Comparison of ENCODE assay signal across 9 mouse cellular contexts in the genomic region with DNA sequence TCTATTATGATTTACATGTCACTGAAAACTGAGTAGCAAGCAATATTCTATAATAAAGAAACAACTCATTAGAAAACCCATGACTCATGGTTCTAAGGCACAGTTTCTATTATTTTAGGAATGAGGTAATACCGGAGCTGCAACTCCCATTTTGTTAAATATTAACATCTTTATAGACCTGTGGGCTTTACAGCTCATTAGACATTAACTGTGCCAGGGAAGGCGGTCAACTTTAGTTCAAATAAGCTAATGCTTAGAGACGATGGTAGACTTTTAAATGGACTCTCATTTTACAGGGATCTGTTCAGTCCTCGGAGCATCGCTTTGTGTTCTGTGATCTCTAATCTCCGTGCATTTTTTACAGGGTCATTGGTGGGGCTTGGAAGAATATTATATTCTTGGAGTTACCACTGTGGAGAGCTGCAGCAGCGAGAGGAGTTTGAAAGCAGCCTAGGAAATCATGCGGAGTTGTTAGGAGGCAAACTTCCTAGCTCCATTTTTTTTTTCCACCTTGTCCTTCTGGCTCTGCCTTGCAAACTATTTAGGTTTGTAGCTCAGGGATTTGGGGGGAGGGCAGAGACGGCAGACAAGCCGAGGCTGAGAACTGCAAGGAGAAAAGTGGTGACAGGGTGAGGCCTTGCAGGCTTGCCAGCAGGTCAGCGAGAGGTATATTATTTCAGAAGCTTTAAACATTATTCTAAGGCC.
DNase-seq lines count a peak whose midpoint lies in the region; ATAC-seq and TF ChIP-seq lines count a peak whose summit lies in the region.
"Had no signal": no experiment of that assay in that cellular context is flagged by ENCODE, and none has a peak within 500 bp of the region (broad histone marks: within the 10 kb centered on the region; RNA-seq: fewer than 3 reads in every experiment).

No protein-coding gene starts in this region.

- WGBS in liver, adult 2 months: 23% methylated on average over 11 of the region's 11 CpGs
- WGBS in forebrain, embryonic 14.5 days: 17% methylated on average over 11 of the region's 11 CpGs
- 53% methylated on average over 11 of the region's 11 CpGs for WGBS in liver, postnatal 0 days (ENCODE audit: insufficient replicate concordance)

- H3K36me3 ChIP-seq in liver, adult 2 months (ENCODE audit: control insufficient read depth, insufficient read depth, low read length): no peaks in the 10 kb centered on the region
- no peaks in the 10 kb centered on the region for H3K36me3 ChIP-seq in forebrain, embryonic 14.5 days (ENCODE audit: control insufficient read depth, insufficient read depth, low read length)
- H3K36me3 ChIP-seq in liver, postnatal 0 days (replicated peaks; ENCODE audit: insufficient read depth, low read length): no peaks in the 10 kb centered on the region
- H3K36me3 ChIP-seq: hindbrain, embryonic 15.5 days had no signal

- H3K79me2 ChIP-seq in liver, adult 2 months (ENCODE audit: control insufficient read depth, insufficient read depth, low read length): no peaks in the 10 kb centered on the region

- ATAC-seq in forebrain, embryonic 14.5 days: peak; percentile 20; the same call in 1 of the 2 replicates
- peak; percentile 87 for ATAC-seq in liver, postnatal 0 days
- no peak for ATAC-seq in megakaryocyte, adult 5-6 weeks (ENCODE audit: poor library complexity, severe bottlenecking)

- no peak overlapping the region for H3K27ac ChIP-seq in liver, adult 2 months (replicated peaks; ENCODE audit: insufficient read depth, low read depth, low read length)
- H3K27ac ChIP-seq in forebrain, embryonic 14.5 days (ENCODE audit: low read depth, low read length): no peak overlapping the region
- peak overlapping the region; percentile 34; the same call in 1 of the 2 replicates for H3K27ac ChIP-seq in liver, postnatal 0 days (ENCODE audit: low read depth)

- no peak for TF ChIP-seq POLR2A in liver, adult 2 months (IDR thresholded peaks at IDR 0.05; ENCODE audit: extremely low read depth, insufficient read depth, low read length)

- H3K9ac ChIP-seq in liver, adult 2 months (ENCODE audit: low read depth, low read length): no peak overlapping the region
- no peak overlapping the region for H3K9ac ChIP-seq in forebrain, embryonic 14.5 days (ENCODE audit: low read length)
- no peak overlapping the region for H3K9ac ChIP-seq in liver, postnatal 0 days (replicated peaks)
- H3K9ac ChIP-seq: hindbrain, embryonic 15.5 days had no signal

- no peak overlapping the region for H3K4me3 ChIP-seq in liver, adult 2 months (ENCODE audit: insufficient read depth, low read depth, low read length)
- H3K4me3 ChIP-seq in forebrain, embryonic 14.5 days (ENCODE audit: low read depth, low read length): no peak overlapping the region
- H3K4me3 ChIP-seq in liver, postnatal 0 days (ENCODE audit: low read depth, low read length): no peak overlapping the region
- H3K4me3 ChIP-seq: hindbrain, embryonic 15.5 days had no signal

- TF ChIP-seq CTCF in liver, adult 2 months (IDR thresholded peaks at IDR 0.05; ENCODE audit: low read depth, low read length): no peak
- no peak for TF ChIP-seq CTCF in liver, postnatal 0 days (IDR thresholded peaks at IDR 0.05; ENCODE audit: low read depth)

- H3K4me1 ChIP-seq in liver, adult 2 months (ENCODE audit: control insufficient read depth, insufficient read depth, low read length): no peaks in the 10 kb centered on the region; the same call in 1 of the 2 replicates
- peaks cover 14% of the 10 kb centered on the region for H3K4me1 ChIP-seq in forebrain, embryonic 14.5 days (ENCODE audit: control insufficient read depth, insufficient read depth, low read length)
- H3K4me1 ChIP-seq in liver, postnatal 0 days (ENCODE audit: insufficient read depth): no peaks in the 10 kb centered on the region

- H3K4me2 ChIP-seq in forebrain, embryonic 14.5 days (ENCODE audit: low read length): peak overlapping the region; percentile 36; the same call in 1 of the 2 replicates
- peak overlapping the region; percentile 38 for H3K4me2 ChIP-seq in liver, postnatal 0 days (ENCODE audit: low read depth, low read length)

- H3K27me3 ChIP-seq in liver, adult 2 months (ENCODE audit: control insufficient read depth, insufficient read depth, low read length): no peaks in the 10 kb centered on the region
- no peaks in the 10 kb centered on the region for H3K27me3 ChIP-seq in forebrain, embryonic 14.5 days (replicated peaks; ENCODE audit: control insufficient read depth, insufficient read depth, low read length)
- no peaks in the 10 kb centered on the region for H3K27me3 ChIP-seq in liver, postnatal 0 days (ENCODE audit: insufficient read depth, low read length)
- H3K27me3 ChIP-seq: hindbrain, embryonic 15.5 days had no signal

- TF ChIP-seq EP300 in liver, postnatal 0 days (IDR thresholded peaks at IDR 0.05; ENCODE audit: low read depth): no peak

- no peaks in the 10 kb centered on the region for H3K9me3 ChIP-seq in forebrain, embryonic 14.5 days (replicated peaks; ENCODE audit: control insufficient read depth, low read length)
- no peaks in the 10 kb centered on the region for H3K9me3 ChIP-seq in liver, postnatal 0 days (ENCODE audit: low read length)
- H3K9me3 ChIP-seq: hindbrain, embryonic 15.5 days had no signal

- peak; percentile 83 for DNase-seq in liver, adult 2 months (ENCODE audit: extremely low read depth, low read depth, low spot score)
- DNase-seq in liver: no peak
- peak; percentile 20 for DNase-seq in forebrain, embryonic 14.5 days (ENCODE audit: low spot score)
- DNase-seq in kidney, adult 11 months: peak; percentile 64
- no peak for DNase-seq in liver, postnatal 0 days
- DNase-seq in telencephalon, adult 2 months (ENCODE audit: low read depth, low spot score): peak; percentile 19
- no peak for DNase-seq in natural killer cell, adult 2 months (ENCODE audit: low spot score in 2 of 2)

Comparison
In these comparisons a context has a peak if more than half of its experiments do, and no peak if none do; other contexts are left out.
1. DNase-seq: peak in liver, adult 2 months (single experiment), forebrain, embryonic 14.5 days (single experiment), kidney, adult 11 months (single experiment) and telencephalon, adult 2 months (single experiment); none in liver (single experiment), liver, postnatal 0 days (single experiment) and natural killer cell, adult 2 months (0 of 2).